Mouse (Mus musculus): ENCODE results near the gene Folr2. TPM values are rescaled to one million over a fixed set of nuclear protein-coding genes. Genes with fewer than 3 reads are reported as not detected.

Gene Folr2
- polyA plus RNA-seq, 1 experiment from 2014 or later = 0.75 TPM

DNA sequence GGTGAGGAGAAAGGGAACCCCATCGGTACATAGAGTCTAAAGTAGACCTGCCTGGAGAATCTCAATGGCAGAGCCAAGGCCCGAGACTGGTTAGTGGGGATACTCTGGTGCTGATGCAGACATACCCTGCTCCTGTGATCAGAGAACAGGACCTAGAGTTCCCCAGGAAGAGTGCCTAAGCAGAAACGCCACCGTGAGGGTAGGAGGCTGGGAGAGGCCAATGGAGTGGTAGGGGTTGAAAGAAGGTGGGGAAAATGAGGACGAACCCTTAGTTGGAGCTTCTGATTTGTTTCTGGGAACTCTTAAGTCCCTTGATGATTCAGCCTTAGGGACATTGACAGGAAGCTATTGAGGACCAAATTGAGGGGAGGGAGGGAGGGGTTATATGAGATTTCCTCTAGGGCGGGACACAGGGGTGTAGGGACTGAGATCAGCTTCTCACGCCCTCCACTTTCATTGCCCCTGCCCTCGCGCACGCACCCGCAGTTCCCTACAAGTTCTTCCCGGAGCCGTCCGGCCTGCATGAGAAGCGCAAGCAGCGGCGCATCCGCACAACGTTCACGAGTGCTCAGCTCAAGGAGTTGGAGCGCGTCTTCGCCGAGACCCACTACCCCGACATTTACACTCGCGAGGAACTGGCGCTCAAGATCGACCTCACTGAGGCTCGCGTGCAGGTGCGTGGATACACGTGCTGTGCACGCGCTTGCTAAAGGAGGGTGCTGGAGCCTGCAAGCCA is 36.5 kb downstream of the Folr2 start:
- peak overlapping the region; percentile 38 for H3K4me3 ChIP-seq
- peak overlapping the region; percentile 71 for H3K4me2 ChIP-seq
- H3K9ac ChIP-seq = no peak overlapping the region
- H3K27me3 ChIP-seq = peaks cover 81% of the 10 kb centered on the region
- ATAC-seq = no peak
- no peak overlapping the region for H3K27ac ChIP-seq
- peaks cover 12% of the 10 kb centered on the region for H3K36me3 ChIP-seq (ENCODE audit: poor library complexity, severe bottlenecking)
- H3K9me3 ChIP-seq (replicated peaks) = no peaks in the 10 kb centered on the region
- WGBS = 3% methylated on average over 35 of the region's 35 CpGs
- H3K4me1 ChIP-seq = peaks cover 30% of the 10 kb centered on the region

- peak within 1 kb of the TSS; percentile 54 for H3K4me2 ChIP-seq
- WGBS = under 1% methylated on average over 25 of the region's 45 CpGs
- H3K4me3 ChIP-seq = peak within 1 kb of the TSS; percentile 30
- peaks cover 30% of the 10 kb centered on the region for H3K4me1 ChIP-seq
- no peak within 1 kb of the TSS; the same call in 1 of the 2 replicates for H3K9ac ChIP-seq
- H3K27me3 ChIP-seq = peaks cover 73% of the 10 kb centered on the region
- no peaks in the 10 kb centered on the region for H3K36me3 ChIP-seq (ENCODE audit: poor library complexity, severe bottlenecking)
- H3K27ac ChIP-seq = no peak within 1 kb of the TSS
- no peak for ATAC-seq
- peaks cover 6% of the 10 kb centered on the region; the same call in 1 of the 2 replicates for H3K9me3 ChIP-seq (replicated peaks)
Observed at GRCm38 (mm10) chr7:101817861-101818401, 39.1 kb downstream of the Folr2 start, which contains the start of gene Phox2a. TSS of gene Phox2a (plus strand) at chr7:101818313.

Small RNA genes within 50 kb of the gene (microRNA-seq; reads per million reads assigned to microRNA genes)
- not detected for gene Gm22655

Other genes with a start within 250 kb of the Folr2 start
- 35.4 and 40.8 TPM in 2 replicates for gene Clpb, start 193.6 kb downstream of the Folr2 start, polyA plus RNA-seq (2015; fragmentation: Nextera tagmentation; extraction: Ambion mirVana)
- gene Phox2a, start 38.9 kb downstream of the Folr2 start, polyA plus RNA-seq (2015; fragmentation: Nextera tagmentation; extraction: Ambion mirVana) = 0.10 TPM in 1 of 2 replicates, not detected in the other
- gene Inppl1, start 19.0 kb downstream of the Folr2 start, polyA plus RNA-seq (2015; fragmentation: Nextera tagmentation; extraction: Ambion mirVana) = 23.9 and 31.8 TPM in 2 replicates
- gene Anapc15, start 6.5 kb upstream of the Folr2 start, polyA plus RNA-seq (2015; fragmentation: Nextera tagmentation; extraction: Ambion mirVana) = 95.4 and 106 TPM in 2 replicates
- 8.6 and 20.1 TPM in 2 replicates for gene Folr1, start 13.6 kb upstream of the Folr2 start, polyA plus RNA-seq (2015; fragmentation: Nextera tagmentation; extraction: Ambion mirVana)
- 152 and 158 TPM in 2 replicates for gene Lamtor1, start 48.7 kb upstream of the Folr2 start, polyA plus RNA-seq (2015; fragmentation: Nextera tagmentation; extraction: Ambion mirVana)
- gene Tomt, start 49.2 kb upstream of the Folr2 start, polyA plus RNA-seq (2015; fragmentation: Nextera tagmentation; extraction: Ambion mirVana) = 0.57 and 0.59 TPM in 2 replicates
- 8.0 and 11.7 TPM in 2 replicates for gene Lrrc51, start 76.7 kb upstream of the Folr2 start, polyA plus RNA-seq (2015; fragmentation: Nextera tagmentation; extraction: Ambion mirVana)
- gene Numa1, start 76.9 kb upstream of the Folr2 start, polyA plus RNA-seq (2015; fragmentation: Nextera tagmentation; extraction: Ambion mirVana) = 66.2 and 71.7 TPM in 2 replicates
- gene Il18bp, start 161.5 kb upstream of the Folr2 start, polyA plus RNA-seq (2015; fragmentation: Nextera tagmentation; extraction: Ambion mirVana) = 4.5 and 4.6 TPM in 2 replicates
- gene Rnf121, start 208.3 kb upstream of the Folr2 start, polyA plus RNA-seq (2015; fragmentation: Nextera tagmentation; extraction: Ambion mirVana) = 30.7 TPM in 2 replicates
- 46.3 and 47.3 TPM in 2 replicates for gene Xndc1, start 208.3 kb upstream of the Folr2 start, polyA plus RNA-seq (2015; fragmentation: Nextera tagmentation; extraction: Ambion mirVana)
- 1.8 and 2.1 TPM in 2 replicates for gene Xntrpc, start 208.5 kb upstream of the Folr2 start, polyA plus RNA-seq (2015; fragmentation: Nextera tagmentation; extraction: Ambion mirVana)
- not detected in 2 replicates for gene Trpc2, start 225.9 kb upstream of the Folr2 start, polyA plus RNA-seq (2015; fragmentation: Nextera tagmentation; extraction: Ambion mirVana)
- 0.23 and 0.53 TPM in 2 replicates for gene Art1, start 244.5 kb upstream of the Folr2 start, polyA plus RNA-seq (2015; fragmentation: Nextera tagmentation; extraction: Ambion mirVana)